Mouse (Mus musculus) frontal cortex, postnatal 36 days (tissue): ENCODE measurements around the gene Olfr380.

ENCODE experiments used
- DNase-seq, 2 experiments: peaks; one replicate each; pipeline ENCODE4 v3.0.0; 2022; ENCODE audit warnings: low spot score in 2 of 2

Olfr380 gene

DNA sequence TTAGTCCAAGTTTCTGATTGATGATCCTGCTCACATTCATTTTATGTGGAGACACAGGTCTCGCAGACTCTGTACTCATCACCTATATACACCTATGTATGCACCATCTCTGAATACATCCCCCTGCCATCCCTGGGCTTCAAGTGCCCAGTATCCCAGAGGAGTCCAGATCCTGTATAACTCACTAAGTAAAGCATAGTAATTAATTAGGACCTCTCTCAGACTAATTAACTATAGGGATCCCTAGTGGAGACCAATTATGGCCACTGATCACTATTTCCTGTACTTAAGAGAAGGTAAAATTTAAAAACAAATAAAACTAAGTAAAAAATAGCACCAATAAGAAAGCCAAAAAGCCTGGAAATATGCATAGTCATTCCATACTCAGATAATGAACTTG is at the start of gene Olfr380:
Gene Olfr380, minus strand, starts transcription at position 101 of the 400 bp plus-strand sequence.
- no peak for DNase-seq

DNA sequence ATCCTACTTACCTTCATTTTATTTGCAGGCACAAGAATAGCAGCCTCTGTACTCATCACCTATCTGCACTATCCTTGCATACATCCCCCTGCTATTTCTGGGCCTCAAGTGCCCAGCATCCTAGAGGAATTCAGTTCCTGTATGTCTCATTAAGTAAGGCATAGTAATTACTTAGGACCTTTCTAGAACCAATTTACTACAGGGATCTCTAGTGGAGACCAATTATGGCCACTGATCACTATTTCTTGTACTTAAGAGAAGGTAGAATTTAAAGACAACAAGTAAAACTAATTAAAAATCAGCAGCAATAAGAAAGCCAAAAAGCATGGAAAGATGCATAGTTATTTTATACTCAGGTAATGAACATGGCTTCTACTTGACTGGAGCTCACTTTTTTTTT is 34.2 kb upstream of the Olfr380 start, which contains the start of gene Olfr381:
Gene Olfr381, minus strand, starts transcription at position 101 of the 400 bp plus-strand sequence.
- no peak for DNase-seq

DNA sequence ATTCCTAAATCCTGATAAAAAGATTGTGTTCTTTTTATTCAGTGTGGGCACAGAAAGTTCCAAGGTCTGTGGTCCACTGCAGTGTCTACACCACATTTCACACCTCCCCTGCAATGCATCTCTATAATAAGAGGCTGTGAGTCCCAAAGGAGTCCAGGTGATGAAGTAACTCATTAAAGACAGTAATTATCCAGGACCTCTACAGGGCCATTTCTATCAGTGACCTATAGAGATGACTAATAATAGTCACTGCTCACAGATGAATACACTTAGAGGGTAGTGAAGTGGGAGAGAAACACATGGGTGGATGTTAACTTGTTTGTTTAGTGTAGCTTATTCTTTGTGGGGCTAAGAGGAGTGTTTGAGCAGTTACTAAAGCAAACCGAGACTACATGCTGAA is 28.9 kb downstream of the Olfr380 start, which contains the start of gene Olfr378:
Gene Olfr378, minus strand, starts transcription at position 101 of the 400 bp plus-strand sequence.
- DNase-seq, result no peak
